Mouse (Mus musculus) kidney, postnatal 0 days (tissue): ENCODE measurements around the gene Fbxo33. TPM values are rescaled to one million over a fixed set of nuclear protein-coding genes. Genes with fewer than 3 reads are reported as not detected.

Source experiments
- ATAC-seq: fragments of 200-750 bp; cut with Nextera tagmentation; replicated peaks from 2 replicates; pipeline ENCODE4 v1.8.0; 2017; ENCODE audit warnings: low read depth, moderate number of reproducible peaks, moderate TSS enrichment, moderate library complexity; ENCODE audit not compliant: low FRiP score
- DNase-seq: peaks from one replicate; pipeline ENCODE4 v3.0.0-alpha.2; 2016; ENCODE audit warnings: low spot score
- H3K27ac ChIP-seq: fragments of 300-500 bp; sonication (generic); 2 replicates; pipeline ENCODE4 v1.5.1; 2014; ENCODE audit warnings: mild to moderate bottlenecking
- H3K27me3 ChIP-seq: fragments of 300-500 bp; sonication (generic); 2 replicates; pipeline ENCODE4 v1.6.1; 2014; ENCODE audit warnings: low read length, mixed read lengths; ENCODE audit not compliant: insufficient read depth
- H3K36me3 ChIP-seq: fragments of 300-500 bp; sonication (generic); 2 replicates; pipeline ENCODE4 v1.6.1; 2014; ENCODE audit warnings: low read length, mixed read lengths; ENCODE audit not compliant: insufficient read depth
- H3K4me1 ChIP-seq: fragments of 300-500 bp; sonication (generic); replicated peaks from 2 replicates; pipeline ENCODE4 v1.6.1; 2014; ENCODE audit warnings: antibody characterized with exemption, low read length, mixed read lengths; ENCODE audit not compliant: insufficient read depth
- H3K4me2 ChIP-seq: fragments of 300-500 bp; sonication (generic); 2 replicates; pipeline ENCODE4 v1.6.1; 2014; ENCODE audit warnings: mild to moderate bottlenecking, low read length, moderate library complexity, mixed read lengths
- H3K4me3 ChIP-seq: fragments of 300-500 bp; sonication (generic); replicated peaks from 2 replicates; pipeline ENCODE4 v1.5.1; 2014; ENCODE audit warnings: low read depth, low read length
- H3K9ac ChIP-seq: fragments of 300-500 bp; sonication (generic); 2 replicates; pipeline ENCODE4 v1.6.1; 2014; ENCODE audit warnings: low read depth, low read length
- H3K9me3 ChIP-seq: fragments of 300-500 bp; sonication (generic); replicated peaks from 2 replicates; pipeline ENCODE4 v1.6.1; 2016; ENCODE audit warnings: low read length, inconsistent platforms, mixed read lengths
- CTCF ChIP-seq: IDR thresholded peaks from 2 replicates; pipeline ENCODE4 v1.5.1; 2016; ENCODE audit warnings: antibody characterized with exemption, low read depth, mild to moderate bottlenecking, moderate library complexity
- WGBS: fragments of 180-500 bp; shearing (Covaris S2); extraction: QIAGEN DNeasy Blood & Tissue Kit; methylation state at CpG from one replicate; pipeline ENCODE4 v1.1.7; 2014; 5-methylcytosine and 5-hydroxymethylcytosine counted together
- polyA plus RNA-seq: library from polyadenylated mRNA; unstranded; fragments of >200 nt; fragmentation: Nextera tagmentation; extraction: Ambion mirVana; gene quantifications from 2 replicates; pipeline ENCODE4 v1.2.1, GENCODE M21; 2015

The Fbxo33 gene
- polyA plus RNA-seq, 1 experiment from 2014 or later, result 12.7 TPM

DNA sequence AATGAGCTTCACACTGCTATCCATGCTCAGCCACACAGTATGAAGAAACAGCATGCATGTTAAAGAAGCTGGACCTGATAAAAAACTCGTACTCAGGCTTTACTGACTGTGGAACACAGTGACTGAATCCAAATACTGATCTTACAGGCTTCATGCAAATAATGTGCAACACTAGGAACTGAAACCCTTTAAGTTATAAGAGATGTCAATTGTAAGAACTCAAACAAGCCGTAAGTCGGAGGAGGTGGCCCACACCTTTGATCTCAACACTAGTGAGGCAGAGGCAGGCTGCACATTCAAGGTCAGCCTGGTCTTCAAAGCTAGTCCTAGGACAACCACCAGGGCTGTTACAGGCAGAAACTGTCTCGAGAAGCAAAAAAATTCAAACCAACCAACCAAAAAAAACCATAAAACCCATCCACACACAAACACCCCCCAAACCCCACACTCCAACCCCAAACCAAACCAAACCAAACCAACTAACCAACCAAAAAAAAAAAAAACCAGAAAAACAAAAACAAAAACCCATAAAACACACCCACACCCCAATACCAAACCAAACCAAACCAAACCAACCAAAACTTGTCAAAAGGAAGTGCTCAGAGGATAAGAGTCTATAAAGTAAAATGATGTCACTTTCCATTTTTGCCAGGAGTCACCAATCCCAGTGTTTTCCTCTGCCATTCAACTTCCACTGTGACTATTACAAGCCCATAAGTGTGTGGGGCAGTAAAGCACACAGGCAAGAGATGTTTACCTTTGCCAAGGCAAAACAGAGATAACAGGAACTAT, 13.1 kb downstream of the Fbxo33 start:
- TF ChIP-seq CTCF, result no peak
- Histone ChIP-seq H3K36me3 (peaks cover 18% of the 10 kb centered on the region; the same call in 1 of the 2 replicates), H3K9me3 (no peaks in the 10 kb centered on the region), H3K27me3 (no peaks in the 10 kb centered on the region), H3K4me3 (no peak overlapping the region), H3K4me2 (no peak overlapping the region), H3K9ac (no peak overlapping the region), H3K27ac (no peak overlapping the region), H3K4me1 (no peaks in the 10 kb centered on the region)
- 86% methylated on average over 4 of the region's 4 CpGs for WGBS
- ATAC-seq (no peak), DNase-seq (no peak)

DNA sequence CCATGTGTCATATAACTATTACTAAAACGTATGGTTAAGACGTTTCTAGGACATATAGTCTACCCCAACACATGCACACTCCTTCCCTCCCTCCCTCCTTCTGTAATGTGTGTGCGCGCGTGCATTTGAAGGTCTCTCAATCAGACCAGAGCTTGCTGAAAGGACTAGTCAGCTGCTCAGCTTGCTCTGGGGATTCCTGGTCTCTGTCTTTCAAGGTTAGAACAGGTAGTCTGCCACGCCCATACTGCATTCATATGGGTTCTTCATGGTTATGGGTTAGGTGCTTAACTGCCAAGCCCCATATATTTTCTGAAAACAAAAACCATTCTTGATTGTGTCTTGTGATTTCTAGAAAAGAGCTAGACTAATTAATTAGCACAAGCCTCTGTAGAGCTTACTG, 14.0 kb downstream of the Fbxo33 start:
- no peaks in the 10 kb centered on the region for H3K27me3 ChIP-seq
- H3K9me3 ChIP-seq, result no peaks in the 10 kb centered on the region
- no peak for ATAC-seq
- no peak overlapping the region for H3K27ac ChIP-seq
- H3K4me2 ChIP-seq, result no peak overlapping the region
- TF ChIP-seq CTCF, result no peak
- no peak for DNase-seq
- H3K4me3 ChIP-seq, result no peak overlapping the region
- 89% methylated on average over 6 of the region's 6 CpGs for WGBS
- peaks cover 24% of the 10 kb centered on the region; the same call in 1 of the 2 replicates for H3K36me3 ChIP-seq
- no peak overlapping the region for H3K9ac ChIP-seq
- H3K4me1 ChIP-seq, result no peaks in the 10 kb centered on the region

DNA sequence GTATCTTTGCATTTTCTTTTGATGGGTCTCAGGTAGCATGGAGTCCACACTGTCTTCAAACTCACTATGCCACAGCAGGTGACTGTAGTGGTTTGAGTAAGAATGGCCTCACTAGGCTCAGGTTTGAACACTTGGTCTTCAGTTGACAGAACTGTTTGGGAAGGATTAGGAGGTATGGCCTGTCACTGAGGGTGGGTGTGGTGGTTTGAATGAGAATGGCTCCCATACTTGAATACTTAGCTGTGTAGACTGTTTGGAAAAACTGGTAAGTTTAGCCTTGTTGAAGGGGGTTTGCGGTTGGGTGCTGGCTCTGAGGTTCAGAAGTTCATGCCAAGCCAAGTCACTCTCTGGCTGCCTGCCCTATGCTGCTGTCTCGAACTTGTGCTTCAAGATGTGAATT, 20.2 kb downstream of the Fbxo33 start:
- WGBS, result 92% methylated on average over 2 of the region's 2 CpGs

DNA sequence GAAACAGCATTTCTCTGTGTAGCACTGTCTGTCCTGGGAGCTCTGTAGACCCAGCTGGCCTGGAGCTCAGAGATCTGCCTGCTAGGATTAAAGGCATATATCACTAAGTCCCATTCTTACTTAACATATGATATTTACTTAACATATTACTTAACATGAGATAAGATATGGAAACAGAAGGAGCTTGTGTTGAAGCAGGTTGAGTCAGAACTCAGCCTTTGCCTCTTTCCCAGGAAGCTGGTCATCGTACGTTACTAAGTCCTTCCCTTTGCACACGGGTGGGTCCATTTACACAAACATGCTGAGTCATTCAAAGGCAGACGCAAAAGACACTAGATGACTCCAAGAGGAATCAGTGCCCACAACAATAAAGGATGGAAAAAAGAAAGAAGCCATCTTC, 20.8 kb downstream of the Fbxo33 start:
- Histone ChIP-seq H3K27me3 (no peaks in the 10 kb centered on the region), H3K4me3 (no peak overlapping the region), H3K36me3 (peaks cover 30% of the 10 kb centered on the region; the same call in 1 of the 2 replicates), H3K27ac (no peak overlapping the region), H3K4me1 (no peaks in the 10 kb centered on the region), H3K4me2 (no peak overlapping the region), H3K9ac (no peak overlapping the region), H3K9me3 (no peaks in the 10 kb centered on the region)
- ATAC-seq, result no peak
- no peak for DNase-seq
- 89% methylated on average over 4 of the region's 4 CpGs for WGBS
- no peak for TF ChIP-seq CTCF

More for the DNA sequence above, 20.2 kb downstream of the Fbxo33 start:
- H3K27ac ChIP-seq, result no peak overlapping the region
- no peak overlapping the region for H3K9ac ChIP-seq
- H3K36me3 ChIP-seq, result peaks cover 35% of the 10 kb centered on the region; the same call in 1 of the 2 replicates
- no peaks in the 10 kb centered on the region for H3K27me3 ChIP-seq
- no peak overlapping the region for H3K4me2 ChIP-seq
- ATAC-seq, result no peak
- no peaks in the 10 kb centered on the region for H3K4me1 ChIP-seq
- H3K9me3 ChIP-seq, result no peaks in the 10 kb centered on the region
- DNase-seq, result no peak
- no peak overlapping the region for H3K4me3 ChIP-seq
- TF ChIP-seq CTCF, result no peak

DNA sequence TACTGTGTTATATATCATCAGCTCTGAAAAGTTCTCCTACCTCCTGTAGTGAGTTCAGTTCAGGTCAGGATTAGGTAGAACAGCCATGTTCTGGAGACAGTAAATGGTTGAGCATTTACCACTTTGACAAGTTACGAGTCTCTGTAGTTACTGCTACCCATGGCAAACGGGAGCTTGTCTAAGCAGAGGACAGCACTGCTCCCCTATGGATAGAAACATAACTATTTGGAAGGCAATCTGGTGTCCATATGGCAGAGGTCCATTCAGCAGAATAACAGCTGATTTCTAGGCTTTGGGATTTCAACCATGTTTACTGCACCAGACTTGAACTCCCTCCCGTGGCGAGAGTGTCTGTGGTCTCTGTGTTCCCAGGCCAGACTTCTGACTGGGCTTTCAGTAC, 23.6 kb downstream of the Fbxo33 start:
- WGBS, result 78% methylated on average over 4 of the region's 4 CpGs
- Histone ChIP-seq H3K4me3 (no peak overlapping the region), H3K27me3 (no peaks in the 10 kb centered on the region), H3K9ac (no peak overlapping the region), H3K36me3 (peaks cover 23% of the 10 kb centered on the region; the same call in 1 of the 2 replicates), H3K27ac (no peak overlapping the region), H3K4me1 (no peaks in the 10 kb centered on the region), H3K9me3 (no peaks in the 10 kb centered on the region), H3K4me2 (no peak overlapping the region)
- ATAC-seq, result no peak
- TF ChIP-seq CTCF, result no peak
- no peak for DNase-seq

DNA sequence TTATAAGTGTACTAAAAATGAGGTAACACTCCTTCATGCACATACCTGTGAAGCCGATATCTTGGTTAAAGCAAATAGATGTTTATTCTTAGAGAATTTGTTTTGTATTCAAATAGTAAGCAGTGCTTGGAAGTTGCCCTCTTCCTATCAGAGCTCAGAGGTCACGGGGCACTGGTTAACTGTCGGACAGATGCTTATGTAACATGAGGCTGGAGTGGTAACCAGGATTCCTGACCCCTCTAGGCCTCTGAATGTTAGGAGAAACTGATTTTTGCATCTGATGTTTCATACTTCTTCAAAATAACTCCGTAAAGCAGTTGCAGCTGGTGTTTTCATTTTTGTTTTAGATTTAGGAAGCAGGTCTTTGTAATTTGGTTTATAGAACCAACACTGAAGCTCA, 24.5 kb downstream of the Fbxo33 start:
- no peak overlapping the region for H3K9ac ChIP-seq
- no peak for DNase-seq
- no peak overlapping the region for H3K27ac ChIP-seq
- no peaks in the 10 kb centered on the region for H3K4me1 ChIP-seq
- TF ChIP-seq CTCF, result no peak
- peaks cover 19% of the 10 kb centered on the region; the same call in 1 of the 2 replicates for H3K36me3 ChIP-seq
- no peaks in the 10 kb centered on the region for H3K9me3 ChIP-seq
- no peak for ATAC-seq
- H3K4me3 ChIP-seq, result no peak overlapping the region
- H3K27me3 ChIP-seq, result no peaks in the 10 kb centered on the region
- WGBS, result 79% methylated on average over 4 of the region's 4 CpGs
- H3K4me2 ChIP-seq, result no peak overlapping the region
